Mouse (Mus musculus) small intestine, adult 2 months (tissue): ENCODE measurements at regions not wholly inside any gene's neighbourhood (a gene's known extent, or its start where the extent isn't known, plus 50 kb on each side); places are given as distances from the start of the nearest gene placed in this dataset.

Experiments
- CTCF ChIP-seq: fragments of 200-500 bp; IDR thresholded peaks from 2 replicates; pipeline ENCODE4 v1.5.1; 2012; ENCODE audit warnings: low read depth, mild to moderate bottlenecking, control low read depth, inconsistent platforms, low read length, moderate library complexity, mixed read lengths; ENCODE audit not compliant: insufficient replicate concordance, insufficient read length; ENCODE audit errors: extremely low read depth
- POLR2A ChIP-seq: fragments of 200-500 bp; IDR thresholded peaks from 2 replicates; pipeline ENCODE4 v1.6.1; 2012; ENCODE audit warnings: low read depth, mild to moderate bottlenecking, control low read depth, inconsistent platforms, low read length, moderate library complexity

- no peak for TF ChIP-seq CTCF
- no peak for TF ChIP-seq POLR2A
These were observed 60.4 kb downstream of the Zfp503 start for GRCm38 (mm10) chr14:21929048-21929447.
